Mouse (Mus musculus): Measurements from ENCODE around the gene Trmo. TPM values are rescaled to one million over a fixed set of nuclear protein-coding genes. Genes with fewer than 3 reads are reported as not detected.

Trmo gene
- polyA plus RNA-seq, 1 experiment = 2.2 TPM

DNA sequence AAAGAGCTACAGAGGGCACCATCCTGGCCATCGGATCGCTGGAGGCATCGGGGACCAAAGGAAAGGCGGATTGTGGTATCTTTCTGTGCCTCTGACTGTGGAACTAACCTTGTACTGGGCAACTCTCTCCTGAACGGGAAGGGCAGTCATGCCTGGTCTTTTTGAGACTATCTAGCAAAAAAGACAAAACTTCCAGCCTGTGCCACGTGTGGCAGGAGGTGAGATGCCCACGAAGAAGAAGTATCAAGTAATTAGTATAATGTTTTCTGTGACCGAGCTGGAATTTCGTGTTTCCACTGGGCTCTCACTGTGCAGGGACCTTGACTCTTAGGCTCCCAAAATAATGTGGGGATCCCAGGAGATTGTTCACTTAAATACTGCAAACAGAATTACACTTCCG lies 50.2 kb downstream of the Trmo start:
- TF ChIP-seq MYOD1 (IDR thresholded peaks at IDR 0.05; ENCODE audit: control insufficient read depth, insufficient read length, low read depth) = no peak
- TF ChIP-seq CTCF (IDR thresholded peaks at IDR 0.05; ENCODE audit: control insufficient read depth, insufficient read depth, insufficient read length) = no peak
- TF ChIP-seq FOSL1 (IDR thresholded peaks at IDR 0.05; ENCODE audit: insufficient read depth, low read length, poor library complexity, severe bottlenecking) = no peak
- TF ChIP-seq USF1 (IDR thresholded peaks at IDR 0.05; ENCODE audit: low read depth) = no peak
- TF ChIP-seq MYOG (IDR thresholded peaks at IDR 0.05; ENCODE audit: control insufficient read depth, extremely low read depth, insufficient read length) = no peak
- TF ChIP-seq MAX (IDR thresholded peaks at IDR 0.05) = no peak
- no peak for TF ChIP-seq CEBPB (IDR thresholded peaks at IDR 0.05; ENCODE audit: low read depth)
- Histone ChIP-seq H3K79me2 (ENCODE audit: control insufficient read depth, insufficient read depth) (no peaks in the 10 kb centered on the region), H3K27me3 (ENCODE audit: control insufficient read depth, insufficient read depth, insufficient read length) (peaks cover 31% of the 10 kb centered on the region), H3K4me3 (ENCODE audit: insufficient read depth, poor library complexity, severe bottlenecking) (no peak overlapping the region), H3ac (ENCODE audit: control insufficient read depth, insufficient read length, low read depth) (no peak overlapping the region), H3K79me3 (ENCODE audit: low read depth) (no peaks in the 10 kb centered on the region), H3K36me3 (ENCODE audit: control insufficient read depth, insufficient read depth) (no peaks in the 10 kb centered on the region)

DNA sequence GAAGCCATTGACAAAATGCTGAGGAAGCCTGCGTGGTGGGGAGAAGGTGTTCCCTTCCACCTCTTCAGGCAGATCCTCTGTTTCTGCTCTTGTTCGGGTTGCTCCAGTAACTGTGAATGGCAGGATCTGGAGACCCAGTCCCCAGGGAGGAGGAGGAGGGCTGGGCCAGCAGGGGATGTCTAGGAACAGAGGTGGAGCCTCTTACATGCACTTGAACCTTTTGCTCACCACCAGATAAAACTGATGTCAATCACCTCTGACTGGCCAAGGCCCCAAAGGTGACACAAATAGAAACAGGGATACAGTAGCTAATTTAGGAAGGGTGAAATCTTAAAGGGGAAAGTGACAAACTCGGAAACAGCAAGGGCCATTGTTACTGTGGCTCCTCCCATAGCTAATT lies 51.2 kb downstream of the Trmo start:
- Histone ChIP-seq H3K4me3 (ENCODE audit: insufficient read depth, poor library complexity, severe bottlenecking) (no peak overlapping the region), H3K79me3 (ENCODE audit: low read depth) (no peaks in the 10 kb centered on the region), H3ac (ENCODE audit: control insufficient read depth, insufficient read length, low read depth) (no peak overlapping the region), H3K36me3 (ENCODE audit: control insufficient read depth, insufficient read depth) (no peaks in the 10 kb centered on the region), H3K79me2 (ENCODE audit: control insufficient read depth, insufficient read depth) (no peaks in the 10 kb centered on the region), H3K27me3 (ENCODE audit: control insufficient read depth, insufficient read depth, insufficient read length) (peaks cover 25% of the 10 kb centered on the region)
- TF ChIP-seq CTCF (IDR thresholded peaks at IDR 0.05; ENCODE audit: control insufficient read depth, insufficient read depth, insufficient read length) = no peak

DNA sequence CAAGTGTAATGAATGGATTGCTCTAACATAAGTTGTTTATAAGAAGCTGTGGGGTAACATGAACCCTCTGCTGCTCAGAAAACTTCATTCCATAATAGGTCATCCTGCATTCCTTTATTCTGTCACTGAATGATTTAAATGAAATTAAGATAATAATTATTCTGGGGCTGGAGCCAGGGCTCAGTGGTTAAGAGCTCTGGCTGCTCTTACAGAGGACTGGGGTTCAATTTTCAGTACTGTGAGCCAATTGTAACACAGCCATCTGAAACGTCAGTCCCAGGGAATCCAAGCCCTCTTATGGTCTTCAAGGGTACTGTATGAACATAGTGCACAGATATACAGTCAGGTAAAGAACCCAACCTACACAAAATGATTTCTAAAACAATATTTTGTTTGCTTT lies 53.4 kb downstream of the Trmo start:
- H3K79me3 ChIP-seq (ENCODE audit: low read depth) = no peaks in the 10 kb centered on the region
- H3K79me2 ChIP-seq (ENCODE audit: control insufficient read depth, insufficient read depth) = no peaks in the 10 kb centered on the region
- H3K4me3 ChIP-seq (ENCODE audit: insufficient read depth, poor library complexity, severe bottlenecking) = no peak overlapping the region
- peaks cover 18% of the 10 kb centered on the region for H3K27me3 ChIP-seq (ENCODE audit: control insufficient read depth, insufficient read depth, insufficient read length)
- no peaks in the 10 kb centered on the region for H3K36me3 ChIP-seq (ENCODE audit: control insufficient read depth, insufficient read depth)
- H3ac ChIP-seq (ENCODE audit: control insufficient read depth, insufficient read length, low read depth) = no peak overlapping the region
- TF ChIP-seq MAX (IDR thresholded peaks at IDR 0.05) = no peak
- no peak for TF ChIP-seq FOSL1 (IDR thresholded peaks at IDR 0.05; ENCODE audit: insufficient read depth, low read length, poor library complexity, severe bottlenecking)
- TF ChIP-seq USF1 (IDR thresholded peaks at IDR 0.05; ENCODE audit: low read depth) = no peak
- TF ChIP-seq CEBPB (IDR thresholded peaks at IDR 0.05; ENCODE audit: low read depth) = no peak
- no peak for TF ChIP-seq MYOG (IDR thresholded peaks at IDR 0.05; ENCODE audit: control insufficient read depth, extremely low read depth, insufficient read length)
- TF ChIP-seq MYOD1 (IDR thresholded peaks at IDR 0.05; ENCODE audit: control insufficient read depth, insufficient read length, low read depth) = no peak

GRCm38 (mm10) chr4:46328906-46329305 lies 60.3 kb downstream of the Trmo start:
- no peak overlapping the region for H3ac ChIP-seq (ENCODE audit: control insufficient read depth, insufficient read length, low read depth)
- TF ChIP-seq CTCF (IDR thresholded peaks at IDR 0.05; ENCODE audit: control insufficient read depth, insufficient read depth, insufficient read length) (no peak), FOSL1 (IDR thresholded peaks at IDR 0.05; ENCODE audit: insufficient read depth, low read length, poor library complexity, severe bottlenecking) (no peak), USF1 (IDR thresholded peaks at IDR 0.05; ENCODE audit: low read depth) (no peak), MAX (IDR thresholded peaks at IDR 0.05) (no peak), MYOD1 (IDR thresholded peaks at IDR 0.05; ENCODE audit: control insufficient read depth, insufficient read length, low read depth) (no peak), MYOG (IDR thresholded peaks at IDR 0.05; ENCODE audit: control insufficient read depth, extremely low read depth, insufficient read length) (no peak), CEBPB (IDR thresholded peaks at IDR 0.05; ENCODE audit: low read depth) (no peak)
- H3K4me3 ChIP-seq (ENCODE audit: insufficient read depth, poor library complexity, severe bottlenecking) = no peak overlapping the region
- no peaks in the 10 kb centered on the region for H3K79me3 ChIP-seq (ENCODE audit: low read depth)
- no peaks in the 10 kb centered on the region for H3K27me3 ChIP-seq (ENCODE audit: control insufficient read depth, insufficient read depth, insufficient read length)
- no peaks in the 10 kb centered on the region for H3K36me3 ChIP-seq (ENCODE audit: control insufficient read depth, insufficient read depth)
- H3K79me2 ChIP-seq (ENCODE audit: control insufficient read depth, insufficient read depth) = no peaks in the 10 kb centered on the region

Other genes with a start within 250 kb of the Trmo start
- 11.5 TPM for gene Xpa, start 193.1 kb downstream of the Trmo start, polyA plus RNA-seq (2012; fragmentation: generic; extraction: Trizol)
- gene Foxe1, start 45.8 kb downstream of the Trmo start, polyA plus RNA-seq (2012; fragmentation: generic; extraction: Trizol) = not detected
- not detected for gene Hemgn, start 24.1 kb upstream of the Trmo start, polyA plus RNA-seq (2012; fragmentation: generic; extraction: Trizol)
- 311 TPM for gene Anp32b, start 61.5 kb upstream of the Trmo start, polyA plus RNA-seq (2012; fragmentation: generic; extraction: Trizol)
- gene Nans, start 99.8 kb upstream of the Trmo start, polyA plus RNA-seq (2012; fragmentation: generic; extraction: Trizol) = 115 TPM
- 0.12 TPM for gene Trim14, start 146.7 kb upstream of the Trmo start, polyA plus RNA-seq (2012; fragmentation: generic; extraction: Trizol)
- gene Coro2a, start 212.8 kb upstream of the Trmo start, polyA plus RNA-seq (2012; fragmentation: generic; extraction: Trizol) = 0.33 TPM